8 mouse cellular contexts compared by ENCODE assay signal in genomic region chr11:98829091-98829775, GRCm38 (mm10). TPM values are rescaled to one million over a fixed set of nuclear protein-coding genes. Genes with fewer than 3 reads are reported as not detected.
DNase-seq lines count a peak whose midpoint lies in the region; TF ChIP-seq lines count a peak whose summit lies in the region.
"Had no signal": no experiment of that assay in that cellular context is flagged by ENCODE, and none has a peak within 500 bp of the region (broad histone marks: within the 10 kb centered on the region; RNA-seq: fewer than 3 reads in every experiment).

No protein-coding gene starts in this region.

- no peak for DNase-seq in layer of hippocampus, adult 2 months (ENCODE audit: low spot score in 2 of 2)
- no peak for DNase-seq in layer of hippocampus, adult 18-20 months (ENCODE audit: low spot score in 2 of 2)
- DNase-seq in NIH3T3 (ENCODE audit: low read depth): peak; percentile 74
- DNase-seq in cerebellum, postnatal 25 days: peak; percentile 47 to 67
- DNase-seq in lung, postnatal 36 days: peak; percentile 63
- no peak for DNase-seq in left cerebral cortex, postnatal 14 days (ENCODE audit: low spot score in 2 of 2)
- no peak for DNase-seq in left cerebral cortex, postnatal 10 days (ENCODE audit: extremely low spot score in 1 of 2, low spot score in 2 of 2)

- intact Hi-C loops in left cerebral cortex, postnatal 14 days (cut with DNase I): no loop called here
- intact Hi-C loops in left cerebral cortex, postnatal 10 days (cut with DNase I): no loop called here

- peak overlapping the region; percentile 87 for H3K27ac ChIP-seq in layer of hippocampus, adult 2 months
- H3K27ac ChIP-seq: midbrain, embryonic 12.5 days had no signal

- TF ChIP-seq CTCF in layer of hippocampus, adult 2 months (conservative IDR thresholded peaks at IDR 0.05): peak; percentile 92

- no peak overlapping the region for H3K4me3 ChIP-seq in layer of hippocampus, adult 2 months
- H3K4me3 ChIP-seq: midbrain, embryonic 12.5 days had no signal

RNA-seq across cellular contexts. Expression of gene Rapgefl1, which starts 7.4 kb away (rescaled TPM):
- 100 to 1,000 TPM; 213 to 240 TPM for total RNA-seq in layer of hippocampus, adult 2 months (2021)
- 100 to 1,000 TPM; 196 to 203 TPM for total RNA-seq in layer of hippocampus, adult 18-20 months (2021)
- 100 to 1,000 TPM; 141 to 143 TPM for total RNA-seq in left cerebral cortex, postnatal 14 days (2021)
- total RNA-seq in left cerebral cortex, postnatal 10 days (2021): 100 to 1,000 TPM; 121 to 122 TPM

RNA-seq across cellular contexts. Expression of gene Casc3, which starts 24.5 kb away (rescaled TPM):
- 10 to 100 TPM; 61.0 to 62.1 TPM for total RNA-seq in layer of hippocampus, adult 2 months (2021)
- total RNA-seq in layer of hippocampus, adult 18-20 months (2021): 10 to 100 TPM; 57.0 to 58.4 TPM
- total RNA-seq in left cerebral cortex, postnatal 14 days (2021): 10 to 100 TPM; 53.1 to 54.6 TPM
- 10 to 100 TPM; 52.3 to 55.8 TPM for total RNA-seq in left cerebral cortex, postnatal 10 days (2021)

RNA-seq across cellular contexts. Expression of gene Msl1, which starts 33.9 kb away (rescaled TPM):
- total RNA-seq in layer of hippocampus, adult 2 months (2021): 100 to 1,000 TPM; 168 to 178 TPM
- total RNA-seq in layer of hippocampus, adult 18-20 months (2021): 100 to 1,000 TPM; 178 to 183 TPM
- 100 to 1,000 TPM; 168 to 170 TPM for total RNA-seq in left cerebral cortex, postnatal 14 days (2021)
- total RNA-seq in left cerebral cortex, postnatal 10 days (2021): 100 to 1,000 TPM; 162 to 177 TPM

RNA-seq across cellular contexts. Expression of gene Wipf2, which starts 34.2 kb away (rescaled TPM):
- 10 to 100 TPM; 68.6 to 70.9 TPM for total RNA-seq in layer of hippocampus, adult 2 months (2021)
- 10 to 100 TPM; 75.9 to 80.7 TPM for total RNA-seq in layer of hippocampus, adult 18-20 months (2021)
- total RNA-seq in left cerebral cortex, postnatal 14 days (2021): 10 to 100 TPM; 45.5 to 45.9 TPM
- 10 to 100 TPM; 28.5 to 29.6 TPM for total RNA-seq in left cerebral cortex, postnatal 10 days (2021)

RNA-seq across cellular contexts. Expression of gene Nr1d1, which starts 54.1 kb away (rescaled TPM):
- total RNA-seq in layer of hippocampus, adult 2 months (2021): 10 to 100 TPM; 93.2 to 94.0 TPM
- total RNA-seq in layer of hippocampus, adult 18-20 months (2021): 10 to 100 TPM; 66.6 to 84.3 TPM
- 10 to 100 TPM; 82.0 to 85.4 TPM for total RNA-seq in left cerebral cortex, postnatal 14 days (2021)
- total RNA-seq in left cerebral cortex, postnatal 10 days (2021): 10 to 100 TPM; 63.3 to 70.5 TPM

Comparison
In these comparisons a context has a peak if more than half of its experiments do, and no peak if none do; other contexts are left out.
1. DNase-seq: peak in NIH3T3 (single experiment), cerebellum, postnatal 25 days (2 of 2) and lung, postnatal 36 days (single experiment); none in layer of hippocampus, adult 2 months (0 of 2), layer of hippocampus, adult 18-20 months (0 of 2), left cerebral cortex, postnatal 14 days (0 of 2) and left cerebral cortex, postnatal 10 days (0 of 2).